Mouse (Mus musculus) granulocyte monocyte progenitor cell, adult 5-6 weeks (primary cell): ENCODE measurements around the gene Olfr1427. TPM values are rescaled to one million over a fixed set of nuclear protein-coding genes. Genes with fewer than 3 reads are reported as not detected.
"Not testable (repeated sequence)": the region's sequence is repeated elsewhere in the genome, so short reads cannot be mapped to it uniquely, and the experiment has no call there.

Experiments
- ATAC-seq: replicated peaks from 2 replicates; pipeline ENCODE4 v1.8.0; 2016; ENCODE audit warnings: mild to moderate bottlenecking, moderate TSS enrichment, inconsistent platforms; ENCODE audit not compliant: poor library complexity, severe bottlenecking
- total RNA-seq, 2 experiments: library from RNA; stranded (forward) in 1 of 2; stranded (reverse) in 1 of 2; fragments of 200-712, 200-1000 nt in 1 of 2; fragments of >200 nt in 1 of 2; fragmentation: Nextera tagmentation in 1 of 2; gene quantifications; 2 replicates each; pipeline ENCODE4 v1.2.3; 2014 to 2017

The Olfr1427 gene
- total RNA-seq (2014; fragmentation: Nextera tagmentation) = not detected in 2 replicates
- not detected in 2 replicates for total RNA-seq (2017)

DNA sequence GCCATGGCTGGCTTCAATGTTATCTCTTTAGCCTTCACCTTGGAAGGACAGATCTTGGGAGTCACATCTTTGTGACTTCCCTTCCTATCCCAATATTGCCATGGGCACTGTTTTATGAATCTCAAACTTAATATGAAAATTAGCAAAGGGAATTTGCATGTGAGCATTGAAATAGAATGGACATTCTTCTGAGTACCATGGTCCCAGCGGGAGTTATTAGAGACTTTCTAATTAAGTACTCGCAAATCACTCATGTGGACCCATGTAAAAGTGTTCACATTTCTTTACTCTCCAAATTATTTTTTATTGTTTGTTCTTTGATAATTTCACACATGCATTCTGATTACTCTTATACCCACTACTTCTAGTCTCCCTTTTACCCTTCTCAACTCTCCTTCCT lies at the start of gene Olfr1427:
Olfr1427 (minus strand) TSS at position 101 of the 400 bp plus-strand sequence.
- no peak for ATAC-seq

DNA sequence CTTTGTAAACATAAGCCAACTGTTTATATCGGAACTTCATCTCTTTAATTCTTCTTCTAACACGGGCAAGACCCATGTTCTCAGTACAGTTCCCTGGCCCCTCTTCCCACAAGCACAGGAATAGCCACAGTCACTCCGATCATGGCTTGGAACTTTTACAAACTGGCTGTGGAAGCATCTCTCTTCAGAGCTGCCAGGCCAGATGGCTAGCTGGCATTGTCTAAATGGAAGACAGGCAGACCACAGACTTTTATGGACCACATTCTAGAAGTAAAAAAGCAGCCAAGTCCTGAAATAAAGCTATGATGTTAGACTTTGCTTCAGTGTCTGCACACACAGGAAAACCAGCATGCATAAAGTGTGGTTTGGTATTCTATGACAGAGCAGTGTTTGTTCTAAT lies 42.3 kb upstream of the Olfr1427 start:
- no peak for ATAC-seq

- no peak for ATAC-seq
Measured at GRCm38 (mm10) chr19:12143356-12143755, 40.2 kb upstream of the Olfr1427 start.

DNA sequence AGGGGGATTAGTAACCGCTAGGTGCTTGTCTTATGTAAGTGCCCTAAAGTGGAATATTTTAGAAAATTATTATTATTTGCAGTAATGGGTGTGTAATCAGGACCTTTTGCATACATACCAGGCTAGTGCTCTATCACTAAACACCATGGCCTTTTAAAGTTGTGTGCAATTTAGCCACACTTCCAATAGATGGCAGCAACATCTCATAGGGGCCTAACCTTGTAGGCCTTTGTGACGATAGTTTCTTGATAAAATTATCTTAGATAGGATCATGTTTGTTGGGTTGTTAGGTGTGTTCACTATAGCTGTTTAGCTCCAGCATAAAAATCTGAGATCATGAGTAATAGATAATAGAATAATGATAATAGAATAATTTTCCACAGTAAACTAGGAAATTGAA lies 31.2 kb upstream of the Olfr1427 start:
- ATAC-seq = peak; percentile 78

DNA sequence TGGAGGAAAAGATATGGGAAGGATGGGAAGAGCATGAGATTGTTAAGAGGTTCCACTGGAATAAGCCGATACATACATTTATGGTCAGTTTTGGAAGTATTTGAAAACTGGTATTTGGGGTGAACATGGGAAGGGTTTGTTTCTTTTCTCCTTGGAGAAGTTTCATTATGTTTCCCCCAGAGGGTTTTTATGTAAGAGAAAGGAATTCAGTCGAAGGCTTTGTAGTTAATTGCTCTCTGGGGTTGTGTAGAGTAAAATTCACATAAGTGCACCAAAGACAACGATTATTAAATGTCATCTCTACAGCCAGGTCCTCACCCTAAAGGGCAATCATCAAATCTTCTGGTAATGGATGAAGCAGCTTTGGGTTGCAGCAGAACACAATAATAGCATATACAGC lies 20.0 kb upstream of the Olfr1427 start, which contains the start of gene Olfr76:
Olfr76 (minus strand) TSS at position 101 of the 400 bp plus-strand sequence.
- ATAC-seq = no peak

GRCm38 (mm10) chr19:12116464-12116863 lies 13.3 kb upstream of the Olfr1427 start:
- ATAC-seq = no peak

GRCm38 (mm10) chr19:12115797-12116196 lies 12.7 kb upstream of the Olfr1427 start, which contains the start of gene Olfr1428:
Olfr1428 (minus strand) TSS chr19:12115897.
- ATAC-seq = no peak

DNA sequence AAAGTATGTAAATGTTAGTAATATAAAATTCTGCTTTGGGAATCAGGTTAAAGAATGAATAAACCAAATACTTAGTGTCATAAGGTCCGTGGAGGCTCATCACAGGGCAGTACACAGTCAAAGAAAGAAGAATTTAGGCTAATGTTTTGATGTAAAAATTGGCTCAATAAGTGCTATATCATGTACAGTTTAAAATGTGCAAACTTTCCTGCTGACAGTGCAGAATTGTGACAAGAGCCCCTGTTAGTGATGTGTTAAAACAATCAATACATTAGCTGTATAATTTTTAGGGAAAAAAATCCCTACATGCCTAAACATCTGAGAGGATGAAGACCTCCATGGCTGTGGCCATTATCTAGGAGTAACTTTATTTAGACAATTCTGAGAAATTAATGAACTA lies 10.7 kb upstream of the Olfr1427 start:
- ATAC-seq = no peak

- ATAC-seq = no peak
Measured at GRCm38 (mm10) chr19:12104541-12104940, 1.4 kb upstream of the Olfr1427 start.

GRCm38 (mm10) chr19:12091913-12092312 lies 11.2 kb downstream of the Olfr1427 start, which contains the start of gene Olfr1426:
Olfr1426 (minus strand) TSS chr19:12092013.
- no peak for ATAC-seq

DNA sequence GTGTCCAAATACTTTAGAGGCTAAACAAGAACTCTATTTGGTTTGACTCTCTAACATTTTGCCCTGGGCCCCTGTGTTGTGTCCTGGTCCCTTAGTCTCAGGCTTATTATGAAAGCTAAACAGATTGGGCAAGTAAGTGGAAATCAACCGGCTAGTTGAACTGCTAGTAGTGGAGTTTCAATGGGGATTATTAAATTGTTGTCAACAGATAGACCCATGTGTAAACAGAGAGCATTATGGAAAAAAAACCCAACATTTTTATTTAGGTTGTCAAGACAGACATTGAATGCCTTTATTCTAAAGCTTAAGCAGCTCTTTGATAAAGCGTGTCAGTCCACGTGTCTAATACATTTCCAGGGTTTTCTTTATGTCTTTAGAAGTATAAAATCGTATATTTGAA lies 25.5 kb downstream of the Olfr1427 start, which contains the start of gene Olfr1425:
Olfr1425 (minus strand) TSS at position 101 of the 400 bp plus-strand sequence.
- ATAC-seq = not testable (repeated sequence)

DNA sequence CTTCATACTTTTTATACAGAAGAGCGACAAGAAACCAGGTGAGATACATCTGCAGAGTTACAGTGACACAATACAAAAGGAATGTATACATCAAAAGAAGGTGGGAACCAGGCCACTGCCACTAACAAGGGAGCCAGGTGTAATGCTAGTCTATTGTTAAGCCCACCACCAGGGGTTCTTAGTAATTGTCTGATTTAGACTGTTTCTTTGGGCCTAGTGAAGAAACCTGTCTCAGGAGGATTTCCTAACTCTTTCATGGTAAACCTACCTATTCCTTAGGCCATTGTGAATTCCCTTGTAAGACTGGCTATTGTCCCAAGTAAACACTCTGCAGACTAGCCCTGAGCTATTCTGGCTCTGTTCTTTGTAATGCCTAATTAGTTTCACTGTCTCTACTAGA lies 33.6 kb downstream of the Olfr1427 start:
- ATAC-seq = not testable (repeated sequence)

DNA sequence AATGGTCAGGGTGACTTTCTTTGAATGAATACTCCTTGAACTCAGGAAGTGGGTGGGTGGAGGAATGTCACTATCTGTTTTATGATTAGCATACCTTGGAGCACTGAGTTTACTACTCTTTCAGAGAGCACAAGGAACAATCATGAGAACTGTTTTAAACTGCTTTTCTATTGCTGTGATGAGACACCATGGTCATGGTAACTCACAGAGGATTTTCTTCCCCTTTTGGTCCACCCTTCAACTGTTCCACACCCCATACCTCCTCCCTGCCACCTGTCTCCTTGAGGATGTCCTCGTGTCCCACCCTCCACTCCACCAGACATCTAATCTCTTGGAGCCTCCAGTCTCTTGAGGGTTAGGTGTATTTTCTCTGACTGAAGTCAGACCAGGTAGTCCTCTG lies 35.3 kb downstream of the Olfr1427 start:
- ATAC-seq = not testable (repeated sequence)

- not testable (repeated sequence) for ATAC-seq
Measured at GRCm38 (mm10) chr19:12062582-12062981, 40.6 kb downstream of the Olfr1427 start, which contains the start of gene Olfr1424. Olfr1424 (minus strand) TSS chr19:12062682.

Other genes with a start within 250 kb of the Olfr1427 start
- not detected in 2 replicates for gene Olfr1418, start 242.3 kb downstream of the Olfr1427 start, total RNA-seq (2014; fragmentation: Nextera tagmentation)
- gene Olfr1418, start 242.3 kb downstream of the Olfr1427 start, total RNA-seq (2017) = not detected in 2 replicates
- gene Olfr1419, start 228.2 kb downstream of the Olfr1427 start, total RNA-seq (2014; fragmentation: Nextera tagmentation) = not detected in 2 replicates
- gene Olfr1419, start 228.2 kb downstream of the Olfr1427 start, total RNA-seq (2017) = not detected in 2 replicates
- gene Olfr1420, start 216.8 kb downstream of the Olfr1427 start, total RNA-seq (2014; fragmentation: Nextera tagmentation) = not detected in 2 replicates
- not detected in 2 replicates for gene Olfr1420, start 216.8 kb downstream of the Olfr1427 start, total RNA-seq (2017)
- 33.2 and 43.7 TPM in 2 replicates for gene Patl1, start 190.9 kb downstream of the Olfr1427 start, total RNA-seq (2014; fragmentation: Nextera tagmentation)
- gene Patl1, start 190.9 kb downstream of the Olfr1427 start, total RNA-seq (2017) = 12.6 and 12.8 TPM in 2 replicates
- 39.1 and 46.5 TPM in 2 replicates for gene Osbp, start 137.4 kb downstream of the Olfr1427 start, total RNA-seq (2014; fragmentation: Nextera tagmentation)
- 35.2 and 42.3 TPM in 2 replicates for gene Osbp, start 137.4 kb downstream of the Olfr1427 start, total RNA-seq (2017)
- not detected in 2 replicates for gene Olfr1423, start 62.0 kb downstream of the Olfr1427 start, total RNA-seq (2014; fragmentation: Nextera tagmentation)
- gene Olfr1423, start 62.0 kb downstream of the Olfr1427 start, total RNA-seq (2017) = not detected in 2 replicates
- gene Olfr1424, start 40.7 kb downstream of the Olfr1427 start, total RNA-seq (2014; fragmentation: Nextera tagmentation) = not detected in 2 replicates
- not detected in 2 replicates for gene Olfr1424, start 40.7 kb downstream of the Olfr1427 start, total RNA-seq (2017)
- gene Olfr1425, start 25.6 kb downstream of the Olfr1427 start, total RNA-seq (2014; fragmentation: Nextera tagmentation) = not detected in 2 replicates
- gene Olfr1425, start 25.6 kb downstream of the Olfr1427 start, total RNA-seq (2017) = not detected in 2 replicates
- not detected in 2 replicates for gene Olfr1426, start 11.3 kb downstream of the Olfr1427 start, total RNA-seq (2014; fragmentation: Nextera tagmentation)
- not detected in 2 replicates for gene Olfr1426, start 11.3 kb downstream of the Olfr1427 start, total RNA-seq (2017)
- not detected in 2 replicates for gene Olfr1428, start 12.6 kb upstream of the Olfr1427 start, total RNA-seq (2014; fragmentation: Nextera tagmentation)
- not detected in 2 replicates for gene Olfr1428, start 12.6 kb upstream of the Olfr1427 start, total RNA-seq (2017)
- gene Olfr76, start 19.9 kb upstream of the Olfr1427 start, total RNA-seq (2014; fragmentation: Nextera tagmentation) = not detected in 2 replicates
- gene Olfr76, start 19.9 kb upstream of the Olfr1427 start, total RNA-seq (2017) = not detected in 2 replicates
- not detected in 2 replicates for gene Olfr1555-ps1, start 66.8 kb upstream of the Olfr1427 start, total RNA-seq (2014; fragmentation: Nextera tagmentation)
- not detected in 2 replicates for gene Olfr1555-ps1, start 66.8 kb upstream of the Olfr1427 start, total RNA-seq (2017)
- not detected in 2 replicates for gene Olfr1431, start 97.3 kb upstream of the Olfr1427 start, total RNA-seq (2014; fragmentation: Nextera tagmentation)
- gene Olfr1431, start 97.3 kb upstream of the Olfr1427 start, total RNA-seq (2017) = not detected in 2 replicates
- gene Olfr1432, start 129.3 kb upstream of the Olfr1427 start, total RNA-seq (2014; fragmentation: Nextera tagmentation) = not detected in 2 replicates
- gene Olfr1432, start 129.3 kb upstream of the Olfr1427 start, total RNA-seq (2017) = not detected in 2 replicates
- gene Olfr262, start 138.3 kb upstream of the Olfr1427 start, total RNA-seq (2014; fragmentation: Nextera tagmentation) = not detected in 2 replicates
- not detected in 2 replicates for gene Olfr262, start 138.3 kb upstream of the Olfr1427 start, total RNA-seq (2017)
- gene Olfr235, start 157.7 kb upstream of the Olfr1427 start, total RNA-seq (2014; fragmentation: Nextera tagmentation) = not detected in 2 replicates
- gene Olfr235, start 157.7 kb upstream of the Olfr1427 start, total RNA-seq (2017) = not detected in 2 replicates
- not detected in 2 replicates for gene Olfr1434, start 176.5 kb upstream of the Olfr1427 start, total RNA-seq (2014; fragmentation: Nextera tagmentation)
- not detected in 2 replicates for gene Olfr1434, start 176.5 kb upstream of the Olfr1427 start, total RNA-seq (2017)
- gene Olfr1436, start 195.8 kb upstream of the Olfr1427 start, total RNA-seq (2014; fragmentation: Nextera tagmentation) = not detected in 2 replicates
- not detected in 2 replicates for gene Olfr1436, start 195.8 kb upstream of the Olfr1427 start, total RNA-seq (2017)
- gene Olfr1437, start 221.8 kb upstream of the Olfr1427 start, total RNA-seq (2014; fragmentation: Nextera tagmentation) = not detected in 2 replicates
- not detected in 2 replicates for gene Olfr1437, start 221.8 kb upstream of the Olfr1427 start, total RNA-seq (2017)
- not detected in 2 replicates for gene Olfr1438-ps1, start 232.6 kb upstream of the Olfr1427 start, total RNA-seq (2014; fragmentation: Nextera tagmentation)
- gene Olfr1438-ps1, start 232.6 kb upstream of the Olfr1427 start, total RNA-seq (2017) = not detected in 2 replicates